Mouse (Mus musculus) olfactory bulb, adult 2 months (tissue): ENCODE measurements around the gene Golga2.

Experiments
- CTCF ChIP-seq: fragments of 200-500 bp; IDR thresholded peaks from 2 replicates; pipeline ENCODE4 v1.5.1; 2012; ENCODE audit warnings: low read depth, mild to moderate bottlenecking, low read length, moderate library complexity; ENCODE audit not compliant: insufficient read depth
- POLR2A ChIP-seq: fragments of 200-500 bp; IDR thresholded peaks from 2 replicates; pipeline ENCODE4 v1.6.1; 2012; ENCODE audit warnings: mild to moderate bottlenecking, low read depth, low read length, moderate library complexity; ENCODE audit not compliant: insufficient read depth

GRCm38 (mm10) chr2:32329531-32329930, 42.3 kb downstream of the Golga2 start:
- TF ChIP-seq CTCF (no peak), POLR2A (no peak)
